Mouse (Mus musculus): ENCODE measurements around the gene Zfp948. TPM values are rescaled to one million over a fixed set of nuclear protein-coding genes. Genes with fewer than 3 reads are reported as not detected.
A peak's percentile ranks its signal among the peaks of the same experiment; 100 is the strongest.

The Zfp948 gene
- 23.1 and 24.6 TPM in 2 replicates for polyA plus RNA-seq (2014; fragmentation: Nextera tagmentation; extraction: Ambion mirVana)

DNA sequence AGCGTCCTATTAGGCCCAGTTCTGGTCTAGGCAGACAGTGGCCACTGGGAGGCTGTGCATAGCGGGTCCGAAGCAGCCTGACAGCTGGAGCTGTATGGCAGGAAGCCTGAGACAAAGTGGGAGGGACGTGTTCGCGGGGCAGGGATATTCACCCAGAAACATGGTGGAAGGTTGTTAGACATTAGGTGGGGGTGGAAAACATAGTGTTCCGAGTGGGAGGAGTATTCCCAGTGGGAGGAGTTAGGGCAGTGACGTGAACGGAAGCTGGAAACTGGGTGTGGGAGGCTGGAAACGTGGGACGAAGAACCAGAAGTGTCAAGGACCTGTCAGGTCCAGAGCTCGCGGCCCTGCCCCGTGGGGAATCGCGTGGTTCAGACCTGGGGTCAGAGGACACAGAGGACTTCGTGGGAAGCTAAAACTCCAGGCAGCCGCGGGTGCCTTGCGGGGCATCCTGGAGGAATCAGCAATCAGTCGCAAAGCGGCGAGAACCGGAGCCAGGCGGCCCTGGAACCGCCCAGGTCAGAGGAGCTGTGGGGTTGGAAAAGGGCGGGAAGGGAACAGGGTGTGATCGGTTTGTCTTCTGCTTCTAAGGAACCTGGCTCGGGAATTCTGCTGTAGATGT lies at the start of gene Zfp948:
Gene Zfp948, plus strand, starts transcription at position 281 of the 622 bp plus-strand sequence.
- under 1% methylated on average over 29 of the region's 29 CpGs for WGBS
- H3K27me3 ChIP-seq (replicated peaks; ENCODE audit: control insufficient read depth, insufficient read depth, low read length), result no peaks in the 10 kb centered on the region
- H3K36me3 ChIP-seq (ENCODE audit: control insufficient read depth, insufficient read depth, low read length), result 0 out of 2 replicates have a peak, but pooled peaks cover 3% of the 10 kb centered on the region
- H3K4me1 ChIP-seq (ENCODE audit: control insufficient read depth, insufficient read depth, low read length), result peaks cover 8% of the 10 kb centered on the region
- peak within 1 kb of the TSS; percentile 79 for H3K9ac ChIP-seq (ENCODE audit: low read depth, low read length)
- H3K9me3 ChIP-seq (ENCODE audit: control insufficient read depth, low read length), result no peaks in the 10 kb centered on the region
- H3K27ac ChIP-seq (replicated peaks; ENCODE audit: low read depth, low read length), result peak within 1 kb of the TSS; percentile 91
- DNase-seq (ENCODE audit: low spot score), result peak; percentile 95
- peak within 1 kb of the TSS; percentile 75 for H3K4me3 ChIP-seq (ENCODE audit: low read depth, low read length)
- peak within 1 kb of the TSS; percentile 66 for H3K4me2 ChIP-seq (ENCODE audit: low read depth, low read length)
- ATAC-seq (ENCODE audit: low read depth), result peak; percentile 96

GRCm38 (mm10) chr17:21517130-21517671 lies 49.6 kb upstream of the Zfp948 start:
- WGBS, result 34% methylated on average over 4 of the region's 4 CpGs
- H3K4me3 ChIP-seq (ENCODE audit: low read depth, low read length), result peak overlapping the region; percentile 57
- H3K4me2 ChIP-seq (ENCODE audit: low read depth, low read length), result peak overlapping the region; percentile 79
- H3K36me3 ChIP-seq (ENCODE audit: control insufficient read depth, insufficient read depth, low read length), result no peaks in the 10 kb centered on the region
- peak overlapping the region; percentile 94 for H3K27ac ChIP-seq (replicated peaks; ENCODE audit: low read depth, low read length)
- no peak for DNase-seq (ENCODE audit: low spot score)
- no peak for ATAC-seq (ENCODE audit: low read depth)
- H3K27me3 ChIP-seq (replicated peaks; ENCODE audit: control insufficient read depth, insufficient read depth, low read length), result no peaks in the 10 kb centered on the region
- H3K4me1 ChIP-seq (ENCODE audit: control insufficient read depth, insufficient read depth, low read length), result no peaks in the 10 kb centered on the region
- peak overlapping the region; percentile 73 for H3K9ac ChIP-seq (ENCODE audit: low read depth, low read length)
- H3K9me3 ChIP-seq (ENCODE audit: control insufficient read depth, low read length), result no peaks in the 10 kb centered on the region

DNA sequence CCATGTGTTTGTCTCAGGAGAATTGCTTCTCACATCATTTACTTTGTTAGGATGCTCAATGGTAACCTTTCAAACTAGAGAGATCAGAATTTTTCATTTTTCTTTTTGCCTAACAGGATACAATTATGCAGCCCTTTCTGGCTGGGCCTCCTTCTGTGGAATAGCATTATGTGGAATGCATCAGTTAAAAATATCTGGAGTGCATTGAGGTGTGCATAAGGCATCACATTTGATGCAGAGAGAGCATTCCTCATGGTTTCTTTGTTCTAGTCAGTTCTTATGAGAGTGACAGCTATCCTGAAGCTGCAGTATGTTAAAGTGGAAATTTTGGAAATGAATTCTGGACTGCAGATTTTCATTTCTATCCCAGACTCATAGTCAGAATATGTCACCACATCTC lies 40.5 kb upstream of the Zfp948 start:
- DNase-seq (ENCODE audit: low spot score) (no peak), ATAC-seq (ENCODE audit: low read depth) (no peak)
- no peaks in the 10 kb centered on the region for H3K27me3 ChIP-seq (replicated peaks; ENCODE audit: control insufficient read depth, insufficient read depth, low read length)
- no peak overlapping the region for H3K27ac ChIP-seq (replicated peaks; ENCODE audit: low read depth, low read length)
- H3K9ac ChIP-seq (ENCODE audit: low read depth, low read length), result no peak overlapping the region
- H3K36me3 ChIP-seq (ENCODE audit: control insufficient read depth, insufficient read depth, low read length), result no peaks in the 10 kb centered on the region
- no peak overlapping the region for H3K4me3 ChIP-seq (ENCODE audit: low read depth, low read length)
- H3K4me1 ChIP-seq (ENCODE audit: control insufficient read depth, insufficient read depth, low read length), result peaks cover 2% of the 10 kb centered on the region; the same call in 1 of the 2 replicates
- no peak overlapping the region for H3K4me2 ChIP-seq (ENCODE audit: low read depth, low read length)
- H3K9me3 ChIP-seq (ENCODE audit: control insufficient read depth, low read length), result no peaks in the 10 kb centered on the region

DNA sequence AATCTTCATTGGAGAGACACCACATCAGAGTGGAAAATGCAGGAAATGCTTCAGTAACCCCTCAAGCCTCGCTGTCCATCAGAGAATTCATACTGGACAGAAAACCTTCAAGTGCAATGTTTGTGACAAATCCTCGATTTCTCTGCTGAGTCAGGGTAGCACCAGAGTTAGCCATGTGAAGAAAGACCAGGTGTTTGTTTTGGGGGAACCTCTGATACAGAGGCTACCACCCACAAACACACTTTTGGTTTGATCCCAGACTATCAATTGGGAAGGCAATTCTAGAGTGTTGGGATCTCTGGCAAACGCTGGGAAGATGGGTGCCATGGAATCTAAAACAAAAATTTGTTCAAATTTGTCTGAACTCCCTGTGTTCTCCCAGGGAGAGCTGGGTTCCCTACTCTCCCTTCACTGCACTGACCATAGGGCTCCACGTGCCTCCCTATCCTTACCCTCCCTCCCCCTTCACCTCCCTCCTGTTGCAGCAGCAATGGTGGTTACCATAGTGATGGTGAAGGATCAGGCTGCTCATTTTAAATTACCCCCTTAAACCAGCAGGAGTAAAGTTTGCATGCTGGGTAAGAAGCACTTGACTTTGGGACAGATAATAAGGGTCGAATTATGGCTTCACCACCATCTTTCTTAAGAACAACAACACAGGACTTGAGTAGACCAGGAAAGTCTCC lies 36.0 kb upstream of the Zfp948 start:
- 75% methylated on average over 5 of the region's 5 CpGs for WGBS
- H3K4me2 ChIP-seq (ENCODE audit: low read depth, low read length), result peak overlapping the region; percentile 60; the same call in 1 of the 2 replicates
- H3K9ac ChIP-seq (ENCODE audit: low read depth, low read length), result no peak overlapping the region
- no peak overlapping the region for H3K4me3 ChIP-seq (ENCODE audit: low read depth, low read length)
- H3K27ac ChIP-seq (replicated peaks; ENCODE audit: low read depth, low read length), result no peak overlapping the region
- no peak for ATAC-seq (ENCODE audit: low read depth)
- peaks cover 7% of the 10 kb centered on the region for H3K4me1 ChIP-seq (ENCODE audit: control insufficient read depth, insufficient read depth, low read length)
- H3K9me3 ChIP-seq (ENCODE audit: control insufficient read depth, low read length), result no peaks in the 10 kb centered on the region
- DNase-seq (ENCODE audit: low spot score), result no peak
- H3K27me3 ChIP-seq (replicated peaks; ENCODE audit: control insufficient read depth, insufficient read depth, low read length), result no peaks in the 10 kb centered on the region
- no peaks in the 10 kb centered on the region for H3K36me3 ChIP-seq (ENCODE audit: control insufficient read depth, insufficient read depth, low read length)

GRCm38 (mm10) chr17:21531621-21532020 lies 35.2 kb upstream of the Zfp948 start:
- ATAC-seq (ENCODE audit: low read depth), result no peak
- WGBS, result 78% methylated on average over 5 of the region's 5 CpGs
- peaks cover 7% of the 10 kb centered on the region for H3K4me1 ChIP-seq (ENCODE audit: control insufficient read depth, insufficient read depth, low read length)

GRCm38 (mm10) chr17:21532101-21532951 lies 34.5 kb upstream of the Zfp948 start:
- Histone ChIP-seq H3K9ac (ENCODE audit: low read depth, low read length) (peak overlapping the region; percentile 98), H3K9me3 (ENCODE audit: control insufficient read depth, low read length) (no peaks in the 10 kb centered on the region)
- under 1% methylated on average over 24 of the region's 54 CpGs for WGBS

More at GRCm38 (mm10) chr17:21531621-21532020, 35.2 kb upstream of the Zfp948 start:
- H3K27ac ChIP-seq (replicated peaks; ENCODE audit: low read depth, low read length), result peak overlapping the region; percentile 98
- H3K27me3 ChIP-seq (replicated peaks; ENCODE audit: control insufficient read depth, insufficient read depth, low read length), result no peaks in the 10 kb centered on the region
- no peaks in the 10 kb centered on the region for H3K9me3 ChIP-seq (ENCODE audit: control insufficient read depth, low read length)
- no peaks in the 10 kb centered on the region for H3K36me3 ChIP-seq (ENCODE audit: control insufficient read depth, insufficient read depth, low read length)
- peak overlapping the region; percentile 85 for H3K4me3 ChIP-seq (ENCODE audit: low read depth, low read length)
- DNase-seq (ENCODE audit: low spot score), result no peak
- H3K9ac ChIP-seq (ENCODE audit: low read depth, low read length), result peak overlapping the region; percentile 98
- H3K4me2 ChIP-seq (ENCODE audit: low read depth, low read length), result peak overlapping the region; percentile 60

DNA sequence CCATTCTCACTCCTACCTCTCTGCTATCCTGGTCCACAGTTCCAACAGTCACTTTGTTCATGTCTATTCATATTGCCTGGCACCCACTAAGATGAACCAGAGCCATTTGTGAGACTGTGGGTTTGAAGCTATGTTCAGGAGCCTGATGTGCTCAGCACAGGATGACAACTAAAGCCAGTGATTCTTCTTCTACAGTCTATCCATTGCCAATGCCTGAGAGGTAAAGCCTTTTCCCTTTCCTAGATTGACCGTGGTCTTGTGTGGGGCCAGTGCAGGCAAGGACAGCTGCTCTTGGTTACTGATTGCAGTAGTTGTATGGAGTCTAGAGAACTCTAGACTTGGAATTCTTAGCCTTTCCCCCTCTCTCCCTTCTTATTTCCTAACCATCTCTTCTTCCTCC lies 32.8 kb upstream of the Zfp948 start:
- 94% methylated on average over 1 of the region's 1 CpGs for WGBS
- no peak for ATAC-seq (ENCODE audit: low read depth)
- Histone ChIP-seq H3K9me3 (ENCODE audit: control insufficient read depth, low read length) (no peaks in the 10 kb centered on the region), H3K4me3 (ENCODE audit: low read depth, low read length) (no peak overlapping the region), H3K9ac (ENCODE audit: low read depth, low read length) (no peak overlapping the region), H3K27ac (replicated peaks; ENCODE audit: low read depth, low read length) (peak overlapping the region; percentile 4), H3K36me3 (ENCODE audit: control insufficient read depth, insufficient read depth, low read length) (no peaks in the 10 kb centered on the region), H3K4me1 (ENCODE audit: control insufficient read depth, insufficient read depth, low read length) (peaks cover 7% of the 10 kb centered on the region), H3K4me2 (ENCODE audit: low read depth, low read length) (no peak overlapping the region), H3K27me3 (replicated peaks; ENCODE audit: control insufficient read depth, insufficient read depth, low read length) (no peaks in the 10 kb centered on the region)
- DNase-seq (ENCODE audit: low spot score), result no peak

More at GRCm38 (mm10) chr17:21532101-21532951, 34.5 kb upstream of the Zfp948 start:
- ATAC-seq (ENCODE audit: low read depth) (peak; percentile 92), DNase-seq (ENCODE audit: low spot score) (peak; percentile 95)
- Histone ChIP-seq H3K36me3 (ENCODE audit: control insufficient read depth, insufficient read depth, low read length) (no peaks in the 10 kb centered on the region), H3K27ac (replicated peaks; ENCODE audit: low read depth, low read length) (peak overlapping the region; percentile 98), H3K27me3 (replicated peaks; ENCODE audit: control insufficient read depth, insufficient read depth, low read length) (no peaks in the 10 kb centered on the region), H3K4me1 (ENCODE audit: control insufficient read depth, insufficient read depth, low read length) (peaks cover 7% of the 10 kb centered on the region), H3K4me3 (ENCODE audit: low read depth, low read length) (peak overlapping the region; percentile 85), H3K4me2 (ENCODE audit: low read depth, low read length) (peak overlapping the region; percentile 60)

GRCm38 (mm10) chr17:21534460-21535095 lies 32.2 kb upstream of the Zfp948 start:
- Histone ChIP-seq H3K4me2 (ENCODE audit: low read depth, low read length) (peak overlapping the region; percentile 79), H3K27ac (replicated peaks; ENCODE audit: low read depth, low read length) (peak overlapping the region; percentile 62), H3K9me3 (ENCODE audit: control insufficient read depth, low read length) (no peaks in the 10 kb centered on the region), H3K9ac (ENCODE audit: low read depth, low read length) (no peak overlapping the region), H3K4me3 (ENCODE audit: low read depth, low read length) (peak overlapping the region; percentile 55; the same call in 1 of the 2 replicates), H3K4me1 (ENCODE audit: control insufficient read depth, insufficient read depth, low read length) (peaks cover 7% of the 10 kb centered on the region), H3K36me3 (ENCODE audit: control insufficient read depth, insufficient read depth, low read length) (no peaks in the 10 kb centered on the region), H3K27me3 (replicated peaks; ENCODE audit: control insufficient read depth, insufficient read depth, low read length) (no peaks in the 10 kb centered on the region)
- DNase-seq (ENCODE audit: low spot score), result peak; percentile 95
- WGBS, result 9% methylated on average over 4 of the region's 4 CpGs
- ATAC-seq (ENCODE audit: low read depth), result peak; percentile 38; the same call in 1 of the 2 replicates
